Mouse (Mus musculus) E14TG2a.4 (cell line): ENCODE results near the gene Gm11020.

Experiments
- H3K27me3 ChIP-seq: 2 replicates; pipeline ENCODE4 v1.6.1; 2014; ENCODE audit warnings: low read length, control low read depth; ENCODE audit not compliant: insufficient read depth
- H3K36me3 ChIP-seq: 2 replicates; pipeline ENCODE4 v1.6.1; 2014; ENCODE audit warnings: low read length, control low read depth; ENCODE audit not compliant: insufficient read depth
- H3K4me1 ChIP-seq: replicated peaks from 2 replicates; pipeline ENCODE4 v1.6.1; 2014; ENCODE audit warnings: low read depth, low read length, control low read depth
- H3K4me3 ChIP-seq: replicated peaks from 2 replicates; pipeline ENCODE4 v1.5.1; 2014; ENCODE audit warnings: mild to moderate bottlenecking, low read length
- H3K9me3 ChIP-seq: 2 replicates; pipeline ENCODE4 v1.6.1; 2014; ENCODE audit warnings: low read length, control low read depth
- CTCF ChIP-seq: conservative IDR thresholded peaks from 2 replicates; pipeline ENCODE4 v1.5.1; 2014; ENCODE audit warnings: low read length
- NANOG ChIP-seq: IDR thresholded peaks from 2 replicates; pipeline ENCODE4 v1.6.1; 2014; ENCODE audit warnings: borderline replicate concordance, low read length, mixed read lengths
- POU5F1 ChIP-seq: IDR thresholded peaks from 2 replicates; pipeline ENCODE4 v1.6.1; 2014; ENCODE audit warnings: low read length, borderline replicate concordance

Gm11020 gene

GRCm38 (mm10) chr8:104332665-104333631 is 11.6 kb downstream of the Gm11020 start:
- TF ChIP-seq NANOG (no peak), CTCF (no peak), POU5F1 (no peak)
- Histone ChIP-seq H3K36me3 (no peaks in the 10 kb centered on the region), H3K4me3 (no peak overlapping the region), H3K27me3 (peaks cover under 1% of the 10 kb centered on the region; the same call in 1 of the 2 replicates), H3K4me1 (no peaks in the 10 kb centered on the region), H3K9me3 (peaks cover 12% of the 10 kb centered on the region)

- H3K27me3 ChIP-seq = peaks cover 7% of the 10 kb centered on the region
- H3K4me1 ChIP-seq = no peaks in the 10 kb centered on the region
- H3K36me3 ChIP-seq = no peaks in the 10 kb centered on the region
- TF ChIP-seq CTCF (no peak), NANOG (no peak), POU5F1 (no peak)
- no peak overlapping the region for H3K4me3 ChIP-seq
- peaks cover 12% of the 10 kb centered on the region for H3K9me3 ChIP-seq
Observed at GRCm38 (mm10) chr8:104333786-104334185, 12.4 kb downstream of the Gm11020 start.

- Histone ChIP-seq H3K4me1 (peaks cover under 1% of the 10 kb centered on the region; the same call in 1 of the 2 replicates), H3K4me3 (no peak overlapping the region), H3K36me3 (no peaks in the 10 kb centered on the region), H3K27me3 (peaks cover 11% of the 10 kb centered on the region), H3K9me3 (peaks cover 12% of the 10 kb centered on the region)
- no peak for TF ChIP-seq NANOG
- TF ChIP-seq POU5F1 = no peak
- no peak for TF ChIP-seq CTCF
Observed at GRCm38 (mm10) chr8:104334196-104334595, 12.8 kb downstream of the Gm11020 start.

GRCm38 (mm10) chr8:104336806-104337205 is 15.4 kb downstream of the Gm11020 start:
- Histone ChIP-seq H3K4me1 (peaks cover 16% of the 10 kb centered on the region), H3K36me3 (no peaks in the 10 kb centered on the region), H3K4me3 (no peak overlapping the region), H3K27me3 (peaks cover 33% of the 10 kb centered on the region), H3K9me3 (peaks cover 12% of the 10 kb centered on the region)
- TF ChIP-seq CTCF (no peak), NANOG (no peak), POU5F1 (no peak)

- peaks cover 12% of the 10 kb centered on the region for H3K9me3 ChIP-seq
- H3K27me3 ChIP-seq = peaks cover 44% of the 10 kb centered on the region
- no peak overlapping the region for H3K4me3 ChIP-seq
- TF ChIP-seq NANOG = no peak
- TF ChIP-seq CTCF = peak; percentile 20
- H3K4me1 ChIP-seq = peaks cover 18% of the 10 kb centered on the region
- H3K36me3 ChIP-seq = no peaks in the 10 kb centered on the region
Observed at GRCm38 (mm10) chr8:104337890-104338289, 16.5 kb downstream of the Gm11020 start.

GRCm38 (mm10) chr8:104339229-104339982 is 18.0 kb downstream of the Gm11020 start, which contains the start of gene Cmtm3:
TSS of gene Cmtm3 (plus strand) at chr8:104339410.
- H3K36me3 ChIP-seq = no peaks in the 10 kb centered on the region
- TF ChIP-seq POU5F1 (no peak), CTCF (no peak), NANOG (no peak)
- H3K4me1 ChIP-seq = peaks cover 22% of the 10 kb centered on the region
- H3K27me3 ChIP-seq = peaks cover 54% of the 10 kb centered on the region
- peak within 1 kb of the TSS; percentile 81 for H3K4me3 ChIP-seq
- H3K9me3 ChIP-seq = peaks cover 4% of the 10 kb centered on the region

GRCm38 (mm10) chr8:104339983-104340232 is 18.5 kb downstream of the Gm11020 start:
- TF ChIP-seq CTCF (no peak), POU5F1 (no peak), NANOG (no peak)

GRCm38 (mm10) chr8:104340233-104341105 is 19.1 kb downstream of the Gm11020 start:
- Histone ChIP-seq H3K27me3 (peaks cover 54% of the 10 kb centered on the region), H3K9me3 (no peaks in the 10 kb centered on the region), H3K4me3 (peak overlapping the region; percentile 81), H3K36me3 (no peaks in the 10 kb centered on the region), H3K4me1 (peaks cover 22% of the 10 kb centered on the region)
- TF ChIP-seq NANOG = no peak
- peak; percentile 3; the same call in 1 of the 2 replicates for TF ChIP-seq CTCF

More at GRCm38 (mm10) chr8:104339983-104340232, 18.5 kb downstream of the Gm11020 start:
- H3K4me3 ChIP-seq = peak overlapping the region; percentile 81
- peaks cover 54% of the 10 kb centered on the region for H3K27me3 ChIP-seq
- H3K36me3 ChIP-seq = no peaks in the 10 kb centered on the region
- no peaks in the 10 kb centered on the region for H3K9me3 ChIP-seq
- H3K4me1 ChIP-seq = peaks cover 22% of the 10 kb centered on the region
